8 mouse cellular contexts compared by ENCODE assay signal in genomic region chr9:102636553-102636952, GRCm38 (mm10). TPM values are rescaled to one million over a fixed set of nuclear protein-coding genes. Genes with fewer than 3 reads are reported as not detected.
DNase-seq lines count a peak whose midpoint lies in the region; ATAC-seq and TF ChIP-seq lines count a peak whose summit lies in the region.

No protein-coding gene starts in this region.

- H3K27me3 ChIP-seq in MEL (ENCODE audit: control insufficient read depth in 1 of 2, insufficient read depth in 2 of 2, low read length in 2 of 2): no peaks in the 10 kb centered on the region

- TF ChIP-seq RAD21 in MEL (IDR thresholded peaks at IDR 0.05; ENCODE audit: low read depth, low read length): peak; percentile 93

- TF ChIP-seq EP300 in MEL (IDR thresholded peaks at IDR 0.05; ENCODE audit: low read depth in 1 of 2, low read length in 2 of 2): no peak

- no peak overlapping the region for H3K27ac ChIP-seq in MEL (ENCODE audit: control insufficient read depth, low read depth, low read length)

- no peak overlapping the region for H3K4me3 ChIP-seq in MEL (ENCODE audit: control insufficient read depth in 1 of 2, insufficient read depth in 1 of 2, low read depth in 2 of 2, low read length in 2 of 2)

- no peaks in the 10 kb centered on the region for H3K9me3 ChIP-seq in MEL (replicated peaks; ENCODE audit: insufficient read depth, low read length)

- H3K79me2 ChIP-seq in MEL (ENCODE audit: control insufficient read depth, insufficient read depth, low read length, poor library complexity): no peaks in the 10 kb centered on the region

- no peaks in the 10 kb centered on the region; a peak in 1 of 4 replicates for H3K36me3 ChIP-seq in MEL (ENCODE audit: control insufficient read depth in 1 of 2, insufficient read depth in 2 of 2, low read length in 2 of 2)

- TF ChIP-seq POLR2A in MEL (IDR thresholded peaks at IDR 0.05; ENCODE audit: control insufficient read depth in 1 of 2, insufficient read depth in 1 of 2, low read depth in 1 of 2, low read length in 2 of 2, poor library complexity in 1 of 2): no peak

- peak; percentile 60; the same call in 1 of the 2 replicates for ATAC-seq in frontal cortex, adult (ENCODE audit: low TSS enrichment)

- TF ChIP-seq CTCF in MEL (IDR thresholded peaks at IDR 0.05 in 2 of 3, conservative IDR thresholded peaks at IDR 0.05 in 1 of 3; ENCODE audit: control insufficient read depth in 1 of 3, insufficient read depth in 1 of 3, low read depth in 2 of 3, low read length in 3 of 3, poor library complexity in 1 of 3, severe bottlenecking in 1 of 3): peak; percentile 51 to 85 (median 59); a peak in 5 of 6 replicates

- peaks cover 0 to 2% of the 10 kb centered on the region in 2 experiments; a peak in 2 of 4 replicates for H3K4me1 ChIP-seq in MEL (ENCODE audit: control insufficient read depth in 1 of 2, insufficient read depth in 2 of 2, low read length in 2 of 2)

- intact Hi-C loops in heart, postnatal 25 days (cut with DNase I): loop anchor here (1.0 to 2.0 kb wide), 3 partner anchors 78 to 230 kb away; no protein-coding TSS in a partner anchor

- peak overlapping the region; percentile 31; the same call in 1 of the 2 replicates for H3K9ac ChIP-seq in MEL (ENCODE audit: control insufficient read depth, low read depth, low read length, poor library complexity, severe bottlenecking)

- DNase-seq in heart, adult 8-10 months (ENCODE audit: low spot score): peak; percentile 65
- no peak for DNase-seq in heart, postnatal 25 days (ENCODE audit: low spot score)
- peak; percentile 71 for DNase-seq in MEL (ENCODE audit: low read depth, low spot score)
- peak; percentile 68 for DNase-seq in cerebellum, adult 8-10 months
- peak; percentile 56 to 76 for DNase-seq in kidney, postnatal 36 days
- DNase-seq in lung, postnatal 4 days: peak; percentile 61 to 79
- DNase-seq in right cerebral cortex, postnatal 14 days: peak; percentile 46

TF ChIP-seq in MEL, 35 proteins besides CTCF, POLR2A, EP300 and RAD21:
- TF ChIP-seq ZNF384 (IDR thresholded peaks at IDR 0.05; ENCODE audit: low read depth, low read length): peak; percentile 90
- no peak for TF ChIP-seq ETS1 (IDR thresholded peaks at IDR 0.05; ENCODE audit: low read depth, low read length)
- TF ChIP-seq ZC3H11A (IDR thresholded peaks at IDR 0.05; ENCODE audit: low read depth, low read length): peak; percentile 86
- peak; percentile 88 for TF ChIP-seq SMC3 (IDR thresholded peaks at IDR 0.05; ENCODE audit: low read depth, low read length)
- TF ChIP-seq GATA1 (IDR thresholded peaks at IDR 0.05; ENCODE audit: low read depth, low read length): no peak

RNA-seq across cellular contexts. Expression of gene Cep63, which starts 10.2 kb away (rescaled TPM):
- 10 to 100 TPM; 50.0 to 63.2 (median 54.9) TPM for total RNA-seq in heart, adult 8-10 months (2022)
- 10 to 100 TPM; 44.2 to 46.0 TPM for total RNA-seq in heart, postnatal 25 days (2021)
- total RNA-seq in MEL (2012; rRNA removed): 8.8 and 9.6 TPM in 2 replicates
- polyA plus RNA-seq in MEL (2012; ENCODE audit: insufficient read depth in 1 of 2, insufficient read length in 2 of 2, low read depth in 1 of 2, low replicate concordance in 2 of 2, missing spikeins in 1 of 2): 10 to 100 TPM in 1 of 2 experiments, not detected in 1; 14.6 TPM

RNA-seq across cellular contexts. Expression of gene Anapc13, which starts 10.5 kb away (rescaled TPM):
- total RNA-seq in heart, adult 8-10 months (2022): 100 to 1,000 TPM; 342 to 434 (median 380) TPM
- total RNA-seq in heart, postnatal 25 days (2021): 100 to 1,000 TPM; 309 to 316 TPM
- 89.9 and 94.9 TPM in 2 replicates for total RNA-seq in MEL (2012; rRNA removed)
- 100 to 1,000 TPM in 1 of 2 experiments, not detected in 1; 113 TPM for polyA plus RNA-seq in MEL (2012; ENCODE audit: insufficient read depth in 1 of 2, insufficient read length in 2 of 2, low read depth in 1 of 2, low replicate concordance in 2 of 2, missing spikeins in 1 of 2)
